Mouse (Mus musculus): ENCODE data around the gene Usp38. TPM values are rescaled to one million over a fixed set of nuclear protein-coding genes. Genes with fewer than 3 reads are reported as not detected.

Gene Usp38
- polyA plus RNA-seq, 1 experiment from 2014 or later = 29.8 TPM

DNA sequence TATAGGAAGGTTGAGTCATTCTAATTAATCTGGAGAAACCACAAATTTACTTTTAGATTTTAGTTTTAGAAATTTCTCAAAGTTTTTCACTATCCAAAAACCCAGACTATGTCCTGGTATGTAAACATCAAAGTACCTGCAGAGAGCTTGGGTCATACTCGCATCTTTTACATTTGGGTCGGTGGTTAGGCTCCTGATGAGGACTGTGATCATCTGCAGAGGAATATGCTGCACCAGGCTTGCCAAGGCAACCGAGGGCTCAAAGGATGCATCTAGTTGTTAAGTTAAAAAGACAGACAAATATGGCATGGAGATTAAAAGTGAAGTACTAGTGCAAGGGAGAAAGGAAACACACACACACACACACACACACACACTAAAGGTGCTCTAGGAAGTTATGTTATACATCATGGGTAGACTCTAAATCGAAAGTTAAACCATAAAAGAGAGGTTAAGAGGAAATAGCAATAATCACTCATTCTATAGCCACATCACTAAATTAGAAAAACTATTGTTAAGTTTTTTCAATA, 2.6 kb downstream of the Usp38 start:
- no peak for DNase-seq (ENCODE audit: low spot score)
- ATAC-seq (ENCODE audit: insufficient read depth, low FRiP score, low TSS enrichment) = no peak
- H3K27me3 ChIP-seq (ENCODE audit: control insufficient read depth, insufficient read depth, low read length) = no peaks in the 10 kb centered on the region
- H3K36me3 ChIP-seq (ENCODE audit: control insufficient read depth, insufficient read depth, low read length) = no peaks in the 10 kb centered on the region
- 87% methylated on average over 4 of the region's 4 CpGs for WGBS
- H3K4me2 ChIP-seq (ENCODE audit: low read depth) = no peak overlapping the region; the same call in 1 of the 2 replicates
- H3K27ac ChIP-seq (ENCODE audit: low read depth, low read length) = no peak overlapping the region
- H3K4me3 ChIP-seq (ENCODE audit: low read depth, low read length) = no peak overlapping the region
- H3K9ac ChIP-seq (ENCODE audit: low read length) = no peak overlapping the region
- peaks cover 13% of the 10 kb centered on the region for H3K4me1 ChIP-seq (ENCODE audit: control insufficient read depth, insufficient read depth, low read length)
- no peaks in the 10 kb centered on the region for H3K9me3 ChIP-seq (ENCODE audit: control insufficient read depth, low read length)

DNA sequence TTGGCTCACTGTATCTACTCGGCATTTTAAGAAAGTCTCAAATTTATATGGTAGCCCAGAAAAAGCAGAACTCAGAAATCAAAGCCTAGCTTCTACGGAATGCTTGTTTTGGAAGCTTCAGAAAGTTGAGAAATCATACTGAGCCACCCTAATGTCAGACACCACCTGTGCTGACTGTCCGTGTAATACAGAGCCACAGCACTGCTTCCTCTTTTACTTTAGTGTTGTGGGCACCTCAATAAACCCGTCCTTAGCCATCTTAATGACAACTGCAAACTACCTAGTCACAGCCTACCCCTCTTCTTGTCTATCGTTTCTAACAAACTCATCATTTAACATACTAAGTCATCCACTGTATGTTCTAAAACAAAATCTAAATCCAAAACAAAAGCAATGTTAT, 4.3 kb downstream of the Usp38 start:
- Histone ChIP-seq H3K4me3 (ENCODE audit: low read depth, low read length) (no peak overlapping the region), H3K9ac (ENCODE audit: low read length) (no peak overlapping the region), H3K4me1 (ENCODE audit: control insufficient read depth, insufficient read depth, low read length) (peaks cover 13% of the 10 kb centered on the region), H3K4me2 (ENCODE audit: low read depth) (no peak overlapping the region), H3K36me3 (ENCODE audit: control insufficient read depth, insufficient read depth, low read length) (no peaks in the 10 kb centered on the region), H3K27ac (ENCODE audit: low read depth, low read length) (no peak overlapping the region), H3K9me3 (ENCODE audit: control insufficient read depth, low read length) (no peaks in the 10 kb centered on the region), H3K27me3 (ENCODE audit: control insufficient read depth, insufficient read depth, low read length) (no peaks in the 10 kb centered on the region)
- ATAC-seq (ENCODE audit: insufficient read depth, low FRiP score, low TSS enrichment) (no peak), DNase-seq (ENCODE audit: low spot score) (no peak)
- 90% methylated on average over 5 of the region's 5 CpGs for WGBS

DNA sequence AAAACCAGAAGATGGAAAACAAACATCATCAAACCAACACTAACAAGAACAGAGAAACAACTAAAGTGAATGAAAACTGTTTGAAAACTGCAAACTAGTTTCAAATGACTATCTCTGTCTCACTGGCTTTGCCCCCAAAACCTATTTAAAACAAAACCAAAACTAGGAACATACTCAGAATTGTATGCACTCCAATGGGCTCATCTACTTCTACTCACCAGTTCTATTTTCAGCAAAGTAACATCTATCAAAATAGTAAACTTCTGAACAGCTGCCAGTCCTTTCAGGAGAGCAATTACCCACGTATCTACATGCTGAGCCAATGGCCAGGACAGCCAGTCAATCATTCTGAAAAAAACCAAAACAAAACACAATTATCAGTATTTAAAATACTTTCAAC, 9.6 kb downstream of the Usp38 start:
- WGBS = 94% methylated on average over 1 of the region's 1 CpGs
- no peaks in the 10 kb centered on the region for H3K9me3 ChIP-seq (ENCODE audit: control insufficient read depth, low read length)
- H3K4me1 ChIP-seq (ENCODE audit: control insufficient read depth, insufficient read depth, low read length) = no peaks in the 10 kb centered on the region
- no peak overlapping the region for H3K4me2 ChIP-seq (ENCODE audit: low read depth)
- no peak overlapping the region for H3K27ac ChIP-seq (ENCODE audit: low read depth, low read length)
- no peak overlapping the region for H3K9ac ChIP-seq (ENCODE audit: low read length)
- ATAC-seq (ENCODE audit: insufficient read depth, low FRiP score, low TSS enrichment) (no peak), DNase-seq (ENCODE audit: low spot score) (no peak)
- H3K4me3 ChIP-seq (ENCODE audit: low read depth, low read length) = no peak overlapping the region
- no peaks in the 10 kb centered on the region for H3K27me3 ChIP-seq (ENCODE audit: control insufficient read depth, insufficient read depth, low read length)
- H3K36me3 ChIP-seq (ENCODE audit: control insufficient read depth, insufficient read depth, low read length) = no peaks in the 10 kb centered on the region; the same call in 1 of the 2 replicates

DNA sequence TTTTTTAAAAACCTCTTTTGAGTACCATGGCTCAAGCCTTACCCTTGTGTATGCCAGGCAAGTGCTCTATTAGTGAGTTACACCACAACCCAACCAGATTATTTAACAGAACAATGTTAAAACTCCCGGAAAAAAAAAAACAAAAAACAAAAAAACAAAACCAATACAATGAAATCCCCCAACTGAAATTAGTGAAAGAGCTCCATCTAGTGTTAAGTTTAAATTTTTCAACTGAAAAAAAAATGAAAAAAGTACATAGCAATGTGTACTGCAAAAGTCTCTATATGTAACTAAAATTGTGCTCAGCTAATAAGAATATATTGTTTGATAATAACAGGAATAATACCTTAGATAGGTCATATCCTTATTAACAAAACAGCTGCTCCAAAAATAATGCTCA, 18.1 kb downstream of the Usp38 start:
- peaks cover 2% of the 10 kb centered on the region for H3K36me3 ChIP-seq (ENCODE audit: control insufficient read depth, insufficient read depth, low read length)
- 41% methylated on average over 1 of the region's 1 CpGs for WGBS
- DNase-seq (ENCODE audit: low spot score) = no peak

DNA sequence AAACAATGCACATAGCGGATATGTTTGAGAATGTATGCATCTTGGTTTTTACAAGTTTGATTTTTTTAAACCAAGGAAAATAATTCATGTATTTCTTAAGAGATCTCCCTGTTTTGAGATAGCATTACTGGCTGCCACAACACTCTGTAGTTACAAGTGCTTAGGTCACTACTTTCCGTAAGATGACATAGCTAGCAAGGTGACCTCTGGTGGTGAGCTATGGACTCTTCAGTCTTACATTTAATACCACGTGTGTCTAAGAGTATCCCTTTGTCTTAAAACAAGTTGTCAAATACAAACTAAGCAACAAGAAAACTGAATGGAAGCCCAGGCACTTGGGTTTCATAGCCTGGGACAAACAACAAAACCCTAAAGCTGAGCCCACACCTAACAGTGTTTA, 22.8 kb downstream of the Usp38 start:
- no peak overlapping the region for H3K27ac ChIP-seq (ENCODE audit: low read depth, low read length)
- no peak overlapping the region for H3K4me3 ChIP-seq (ENCODE audit: low read depth, low read length)
- no peaks in the 10 kb centered on the region for H3K27me3 ChIP-seq (ENCODE audit: control insufficient read depth, insufficient read depth, low read length)
- H3K36me3 ChIP-seq (ENCODE audit: control insufficient read depth, insufficient read depth, low read length) = no peaks in the 10 kb centered on the region; the same call in 1 of the 2 replicates
- no peak for ATAC-seq (ENCODE audit: insufficient read depth, low FRiP score, low TSS enrichment)
- H3K9ac ChIP-seq (ENCODE audit: low read length) = no peak overlapping the region
- no peaks in the 10 kb centered on the region for H3K9me3 ChIP-seq (ENCODE audit: control insufficient read depth, low read length)
- peak; percentile 34 for DNase-seq (ENCODE audit: low spot score)
- WGBS = 68% methylated on average over 3 of the region's 3 CpGs
- H3K4me2 ChIP-seq (ENCODE audit: low read depth) = no peak overlapping the region
- H3K4me1 ChIP-seq (ENCODE audit: control insufficient read depth, insufficient read depth, low read length) = no peaks in the 10 kb centered on the region

More for the DNA sequence above, 18.1 kb downstream of the Usp38 start:
- H3K4me1 ChIP-seq (ENCODE audit: control insufficient read depth, insufficient read depth, low read length) = no peaks in the 10 kb centered on the region
- no peak overlapping the region for H3K4me3 ChIP-seq (ENCODE audit: low read depth, low read length)
- no peak overlapping the region for H3K9ac ChIP-seq (ENCODE audit: low read length)
- ATAC-seq (ENCODE audit: insufficient read depth, low FRiP score, low TSS enrichment) = no peak
- H3K4me2 ChIP-seq (ENCODE audit: low read depth) = no peak overlapping the region
- H3K27me3 ChIP-seq (ENCODE audit: control insufficient read depth, insufficient read depth, low read length) = no peaks in the 10 kb centered on the region
- H3K27ac ChIP-seq (ENCODE audit: low read depth, low read length) = no peak overlapping the region
- no peaks in the 10 kb centered on the region for H3K9me3 ChIP-seq (ENCODE audit: control insufficient read depth, low read length)

DNA sequence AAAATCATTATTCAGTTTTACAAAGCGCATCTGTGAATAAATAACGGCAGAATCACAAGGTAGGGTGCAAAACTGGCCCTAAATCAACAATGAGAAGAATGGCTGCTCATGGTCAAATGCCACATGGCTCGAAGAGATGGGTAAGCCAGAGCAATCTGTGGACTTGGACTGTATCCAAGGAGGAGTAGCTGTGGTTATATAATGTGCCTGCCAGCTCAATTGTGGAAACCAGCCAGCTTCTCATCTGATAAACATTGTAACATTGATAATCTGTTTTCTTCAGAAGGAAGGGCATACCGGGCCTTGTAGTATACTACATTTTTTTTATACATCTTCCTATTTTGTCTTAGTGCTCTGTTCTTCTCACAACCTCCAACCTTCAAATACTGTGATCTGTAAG, 31.9 kb downstream of the Usp38 start:
- Histone ChIP-seq H3K4me2 (ENCODE audit: low read depth) (no peak overlapping the region), H3K4me1 (ENCODE audit: control insufficient read depth, insufficient read depth, low read length) (no peaks in the 10 kb centered on the region), H3K36me3 (ENCODE audit: control insufficient read depth, insufficient read depth, low read length) (peaks cover 7% of the 10 kb centered on the region; the same call in 1 of the 2 replicates), H3K27me3 (ENCODE audit: control insufficient read depth, insufficient read depth, low read length) (no peaks in the 10 kb centered on the region), H3K9ac (ENCODE audit: low read length) (no peak overlapping the region), H3K27ac (ENCODE audit: low read depth, low read length) (no peak overlapping the region), H3K4me3 (ENCODE audit: low read depth, low read length) (no peak overlapping the region), H3K9me3 (ENCODE audit: control insufficient read depth, low read length) (no peaks in the 10 kb centered on the region)
- WGBS = 95% methylated on average over 4 of the region's 4 CpGs
- DNase-seq (ENCODE audit: low spot score) (no peak), ATAC-seq (ENCODE audit: insufficient read depth, low FRiP score, low TSS enrichment) (no peak)

DNA sequence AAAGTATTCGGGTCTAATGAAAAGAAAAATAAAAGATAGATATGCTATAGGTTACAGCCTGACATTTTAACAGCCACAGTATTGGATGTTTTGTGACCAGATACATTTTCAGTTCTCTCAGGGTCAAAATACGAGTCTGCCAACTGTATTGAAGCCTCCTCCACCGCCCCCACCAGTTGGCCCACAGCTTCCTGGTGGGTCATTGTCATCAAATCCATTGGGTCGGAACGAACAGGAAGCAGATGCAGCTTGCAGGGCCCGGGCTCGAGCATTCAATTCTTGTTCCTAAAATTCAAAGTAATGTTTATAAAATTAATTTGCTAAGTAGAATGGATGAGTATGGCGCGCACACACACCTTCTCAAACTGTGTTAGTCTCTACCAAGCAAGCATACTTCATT, 33.0 kb downstream of the Usp38 start:
- 84% methylated on average over 9 of the region's 9 CpGs for WGBS
- H3K9me3 ChIP-seq (ENCODE audit: control insufficient read depth, low read length) = no peaks in the 10 kb centered on the region
- no peaks in the 10 kb centered on the region for H3K27me3 ChIP-seq (ENCODE audit: control insufficient read depth, insufficient read depth, low read length)
- no peak overlapping the region for H3K4me2 ChIP-seq (ENCODE audit: low read depth)
- no peak overlapping the region for H3K4me3 ChIP-seq (ENCODE audit: low read depth, low read length)
- ATAC-seq (ENCODE audit: insufficient read depth, low FRiP score, low TSS enrichment) = no peak
- H3K27ac ChIP-seq (ENCODE audit: low read depth, low read length) = no peak overlapping the region
- no peak overlapping the region for H3K9ac ChIP-seq (ENCODE audit: low read length)
- H3K4me1 ChIP-seq (ENCODE audit: control insufficient read depth, insufficient read depth, low read length) = no peaks in the 10 kb centered on the region
- peaks cover 7% of the 10 kb centered on the region; the same call in 1 of the 2 replicates for H3K36me3 ChIP-seq (ENCODE audit: control insufficient read depth, insufficient read depth, low read length)
- no peak for DNase-seq (ENCODE audit: low spot score)

DNA sequence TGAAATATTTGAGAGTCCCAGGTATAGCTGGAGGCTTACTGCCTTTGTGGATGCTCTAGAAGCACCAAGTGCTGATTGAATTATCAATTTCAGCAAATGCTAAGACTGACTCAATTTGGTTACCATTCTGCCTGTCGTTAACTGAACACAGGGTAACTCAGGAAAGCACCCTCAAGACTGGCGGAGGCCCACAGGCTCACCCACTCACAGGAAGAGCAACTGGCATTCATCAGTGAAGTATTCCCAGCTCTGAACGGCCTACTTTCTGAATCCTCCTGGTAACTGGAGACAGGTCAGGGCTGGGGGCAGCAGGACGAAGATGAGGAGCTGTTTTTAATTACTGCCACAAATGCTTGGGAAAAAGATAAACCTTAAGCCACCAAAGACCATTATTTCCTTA, 34.7 kb downstream of the Usp38 start:
- Histone ChIP-seq H3K4me2 (ENCODE audit: low read depth) (no peak overlapping the region), H3K4me1 (ENCODE audit: control insufficient read depth, insufficient read depth, low read length) (no peaks in the 10 kb centered on the region), H3K9me3 (ENCODE audit: control insufficient read depth, low read length) (no peaks in the 10 kb centered on the region), H3K9ac (ENCODE audit: low read length) (no peak overlapping the region), H3K4me3 (ENCODE audit: low read depth, low read length) (no peak overlapping the region), H3K36me3 (ENCODE audit: control insufficient read depth, insufficient read depth, low read length) (peaks cover 5% of the 10 kb centered on the region; the same call in 1 of the 2 replicates), H3K27me3 (ENCODE audit: control insufficient read depth, insufficient read depth, low read length) (no peaks in the 10 kb centered on the region), H3K27ac (ENCODE audit: low read depth, low read length) (no peak overlapping the region)
- WGBS = 91% methylated on average over 4 of the region's 4 CpGs
- ATAC-seq (ENCODE audit: insufficient read depth, low FRiP score, low TSS enrichment) = no peak
- no peak for DNase-seq (ENCODE audit: low spot score)

DNA sequence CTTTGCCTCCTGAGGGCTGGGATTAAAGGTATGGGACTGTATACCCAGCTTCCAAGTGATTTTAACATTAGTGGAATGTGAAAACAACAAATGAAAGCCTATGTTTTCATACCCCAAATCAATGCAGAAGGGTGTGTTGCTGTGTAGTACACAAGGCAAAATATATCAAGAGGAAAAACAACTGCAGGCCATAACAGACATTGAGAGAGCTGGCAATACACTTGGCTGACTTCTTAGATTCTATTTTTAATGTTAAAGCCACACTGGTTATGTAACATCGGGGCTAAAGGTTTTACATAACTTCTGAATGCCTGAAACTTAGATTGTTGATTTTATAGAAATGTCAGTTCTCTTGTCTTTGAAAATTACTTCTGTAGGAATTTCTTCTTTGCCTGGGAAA, 37.5 kb downstream of the Usp38 start:
- no peak overlapping the region for H3K4me2 ChIP-seq (ENCODE audit: low read depth)
- H3K27me3 ChIP-seq (ENCODE audit: control insufficient read depth, insufficient read depth, low read length) = no peaks in the 10 kb centered on the region
- no peak overlapping the region for H3K9ac ChIP-seq (ENCODE audit: low read length)
- WGBS = 91% methylated on average over 1 of the region's 1 CpGs
- H3K36me3 ChIP-seq (ENCODE audit: control insufficient read depth, insufficient read depth, low read length) = no peaks in the 10 kb centered on the region
- no peak overlapping the region for H3K27ac ChIP-seq (ENCODE audit: low read depth, low read length)
- ATAC-seq (ENCODE audit: insufficient read depth, low FRiP score, low TSS enrichment) = no peak
- no peaks in the 10 kb centered on the region for H3K4me1 ChIP-seq (ENCODE audit: control insufficient read depth, insufficient read depth, low read length)
- DNase-seq (ENCODE audit: low spot score) = no peak
- H3K9me3 ChIP-seq (ENCODE audit: control insufficient read depth, low read length) = no peaks in the 10 kb centered on the region
- H3K4me3 ChIP-seq (ENCODE audit: low read depth, low read length) = no peak overlapping the region
